Mouse (Mus musculus): ENCODE results near the gene Slc27a4.

DNA sequence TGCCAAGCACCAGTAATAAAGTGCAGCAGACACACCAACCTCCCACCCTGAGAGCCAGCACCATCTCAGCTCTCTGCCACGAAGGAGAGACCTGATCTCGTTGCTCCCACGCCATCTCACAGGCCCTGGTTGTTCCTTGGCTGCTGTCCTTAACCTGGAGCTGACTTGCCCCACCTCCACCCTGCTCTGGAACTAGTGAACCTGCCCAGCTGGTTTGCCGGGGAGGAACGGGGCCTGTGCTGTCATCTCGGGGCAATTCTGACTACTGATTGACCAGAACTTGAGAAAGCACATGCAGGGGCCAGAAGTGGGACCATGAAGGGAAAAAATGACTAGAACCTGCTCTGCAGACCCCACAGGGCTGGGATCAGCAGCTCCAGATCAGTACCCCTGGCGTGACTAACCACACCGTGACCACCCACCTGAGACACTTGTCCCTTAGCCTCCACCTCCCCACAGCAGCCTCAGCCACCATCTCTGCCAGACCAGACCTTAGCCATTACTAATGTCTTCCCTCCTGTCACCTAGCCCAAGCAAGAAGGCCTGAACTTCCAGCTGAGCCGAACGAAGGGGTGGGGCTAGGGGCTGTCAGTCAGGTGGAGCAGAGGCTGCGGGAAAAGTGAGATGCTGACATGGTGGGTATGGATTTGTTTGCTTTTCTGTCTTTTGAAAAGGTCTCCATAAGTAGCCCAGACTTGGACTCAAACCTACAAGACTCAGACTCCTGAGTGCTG, 34.3 kb upstream of the Slc27a4 start:
- TF ChIP-seq POLR2A (IDR thresholded peaks at IDR 0.05; ENCODE audit: borderline replicate concordance, insufficient read depth, low read length) (no peak), CTCF (IDR thresholded peaks at IDR 0.05; ENCODE audit: borderline replicate concordance, insufficient read depth, low read depth, low read length) (no peak)

Data from cerebellum, adult 2 months (tissue).